Mouse (Mus musculus) urinary bladder, postnatal 36 days (tissue): ENCODE measurements around the gene Kcnh7.

Experiments used
- DNase-seq, 2 experiments: peaks; one replicate each; pipeline ENCODE4 v3.0.0; 2022; ENCODE audit warnings: low spot score in 2 of 2, mixed read lengths in 1 of 2

Gene Kcnh7

DNA sequence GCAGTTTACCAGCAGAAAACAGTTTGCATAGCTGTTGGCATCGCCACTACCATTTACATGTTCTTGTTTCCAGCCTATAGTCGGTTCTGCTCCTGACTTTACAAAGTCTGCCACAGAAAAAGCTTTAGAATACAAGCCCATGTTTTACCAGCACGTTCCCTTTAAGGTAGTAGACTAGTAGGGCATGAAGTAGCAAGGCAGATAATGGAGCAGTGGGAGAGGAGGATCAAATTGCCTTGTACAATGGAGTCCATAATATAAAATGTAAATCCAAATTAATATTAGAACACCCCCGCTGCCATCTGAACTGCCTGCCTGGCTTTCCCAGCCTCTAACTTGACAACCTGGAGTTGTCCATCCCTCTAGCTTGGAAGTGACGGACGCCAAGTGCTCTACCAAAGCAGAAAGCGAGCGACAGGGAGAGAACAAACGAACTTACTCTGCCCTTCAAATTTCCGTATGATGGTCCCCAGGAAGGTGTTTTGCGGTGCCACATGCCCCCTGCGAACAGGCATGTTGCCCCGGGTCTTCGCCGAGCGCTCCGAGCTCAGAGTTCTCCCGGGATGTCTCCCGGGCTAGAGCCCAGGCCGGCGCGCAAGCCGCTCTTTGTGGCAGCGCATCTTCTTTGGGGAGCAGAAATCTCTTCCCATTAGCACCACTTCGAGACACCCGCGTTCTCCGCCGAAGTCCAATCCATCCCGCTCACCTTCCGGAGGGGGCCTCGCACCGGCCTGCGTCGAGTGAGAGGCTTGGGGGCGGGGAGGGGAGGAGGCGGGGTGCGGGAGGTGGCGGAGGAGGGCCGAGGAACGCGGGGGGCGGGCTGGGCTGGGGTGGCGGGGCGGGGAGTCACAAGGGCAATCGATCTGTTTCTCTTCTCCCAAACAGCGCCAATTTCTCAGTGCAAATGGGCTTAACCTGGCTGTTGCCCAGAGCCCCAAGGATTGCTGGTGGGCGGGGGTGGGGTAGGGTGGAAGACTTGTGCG is at the start of gene Kcnh7:
TSS of gene Kcnh7 (minus strand) at position 725 of the 983 bp plus-strand sequence.
- no peak for DNase-seq

DNA sequence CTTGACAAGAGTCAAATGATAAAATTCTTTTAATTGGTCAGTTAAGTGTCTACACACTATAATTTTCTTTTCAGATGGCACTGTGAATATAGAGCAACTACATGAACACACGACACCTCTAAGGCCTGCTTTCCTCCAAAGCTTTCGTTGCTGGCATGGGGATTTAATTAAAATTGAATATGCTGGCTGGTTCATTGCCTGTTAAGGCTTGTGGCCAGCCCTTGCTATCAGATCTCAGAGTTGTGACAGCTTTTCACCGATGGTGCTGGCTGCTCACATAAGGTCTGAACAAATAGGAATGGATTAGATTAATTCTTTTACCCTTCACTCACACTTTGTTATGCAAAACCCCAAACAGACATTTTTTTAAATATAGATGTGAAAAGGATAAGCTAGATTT is 23.3 kb upstream of the Kcnh7 start:
- DNase-seq: no peak

DNA sequence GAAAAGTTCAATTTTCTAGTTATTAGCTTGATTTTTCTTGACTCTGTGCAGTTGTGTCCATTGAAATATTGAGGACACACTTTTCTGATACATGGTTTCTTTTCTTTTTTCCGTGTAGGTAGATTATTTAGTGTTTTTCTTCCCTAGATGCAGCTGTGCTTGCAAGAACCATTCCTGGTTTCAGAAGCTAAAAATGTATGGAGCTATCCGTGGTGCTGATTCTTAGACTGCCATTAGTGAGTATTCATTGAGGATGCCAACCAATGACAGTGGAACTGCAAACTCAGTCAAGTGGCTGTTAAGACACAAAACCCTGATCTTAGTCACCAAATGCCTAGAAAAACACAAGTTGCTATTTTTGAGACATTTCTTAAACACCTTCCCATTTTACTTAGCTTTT is 1.9 kb upstream of the Kcnh7 start:
- DNase-seq: no peak

DNA sequence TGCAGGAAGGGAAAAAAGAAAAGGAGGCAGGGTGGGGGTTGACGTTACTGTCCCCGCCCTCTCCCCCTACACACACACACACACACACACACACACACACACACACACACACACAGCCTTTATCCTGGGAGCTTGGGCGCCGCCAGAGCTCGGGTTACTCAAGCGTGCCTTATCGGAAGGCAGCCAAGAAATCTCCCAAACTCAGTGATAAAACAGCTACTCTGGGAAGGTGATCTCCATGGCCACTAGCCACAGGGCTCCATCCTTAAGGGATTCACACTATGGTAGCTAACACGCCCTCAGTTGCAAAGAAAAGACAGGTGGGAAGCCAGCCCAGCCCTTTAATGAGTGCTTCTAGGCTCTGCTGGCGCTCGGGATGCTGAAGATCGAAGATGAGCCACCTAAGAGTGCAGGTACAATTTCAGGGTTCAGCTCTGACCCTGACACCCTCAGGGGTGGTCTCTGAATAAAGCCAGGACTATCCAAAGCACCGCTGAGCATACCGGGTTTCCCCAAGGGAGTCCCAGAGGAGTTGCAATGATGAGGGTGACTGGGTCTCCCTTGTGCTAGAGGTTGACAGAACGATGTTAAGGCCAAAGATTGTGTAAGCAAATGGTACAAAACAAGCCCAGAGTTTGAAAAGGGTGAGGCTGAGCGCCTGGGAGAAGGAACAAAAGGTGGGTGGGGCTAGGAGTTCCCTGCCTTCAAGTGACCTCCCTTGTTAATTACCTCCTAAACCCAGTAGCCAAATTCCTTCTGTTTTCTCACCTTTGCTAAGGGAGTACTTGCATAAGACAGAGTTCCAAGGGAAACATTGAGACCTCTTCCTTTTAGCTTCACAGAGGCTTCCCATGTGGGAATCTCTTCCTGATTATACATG is 704 bp upstream of the Kcnh7 start:
- DNase-seq: no peak

DNA sequence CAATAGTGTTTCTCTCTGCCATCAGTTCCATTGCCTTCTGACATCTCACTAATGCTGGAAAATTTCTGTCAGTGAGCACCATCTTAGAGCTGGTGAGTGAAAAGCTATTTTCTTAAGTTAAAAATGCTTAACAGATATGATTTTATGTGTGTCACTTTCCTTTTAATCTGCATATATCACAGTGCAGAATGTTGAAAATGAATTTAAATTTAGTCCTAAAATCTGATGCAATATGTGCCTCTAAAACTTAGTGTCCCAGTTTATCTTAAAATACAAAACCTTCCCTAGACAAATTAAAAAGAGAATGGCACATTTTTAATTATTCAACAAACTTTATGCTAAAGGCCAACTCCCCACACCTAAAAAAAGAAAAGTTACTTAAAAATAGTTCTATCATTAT is 30.4 kb downstream of the Kcnh7 start:
- DNase-seq: no peak

- no peak for DNase-seq
These were observed 56.1 kb downstream of the Kcnh7 start for GRCm38 (mm10) chr2:63127762-63128516.

DNA sequence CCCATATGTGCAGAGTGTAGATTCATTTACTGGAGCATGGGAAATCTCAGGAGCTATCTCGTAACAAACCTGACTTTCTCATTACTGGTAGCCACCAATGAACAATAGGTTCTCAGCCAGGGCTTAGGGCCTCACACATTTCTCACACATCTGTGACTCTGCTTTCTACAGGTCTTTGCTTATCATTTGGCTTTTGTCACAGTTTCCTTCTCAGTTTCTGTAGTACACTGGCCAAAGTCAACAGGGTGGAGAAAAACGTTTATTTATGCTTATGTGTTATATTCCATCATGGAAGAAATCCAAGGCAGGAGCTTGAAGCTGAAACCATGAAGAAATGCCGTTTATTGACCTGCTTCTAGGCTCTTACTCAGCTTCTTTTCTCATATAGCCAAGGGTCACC is 63.8 kb downstream of the Kcnh7 start:
- no peak for DNase-seq

DNA sequence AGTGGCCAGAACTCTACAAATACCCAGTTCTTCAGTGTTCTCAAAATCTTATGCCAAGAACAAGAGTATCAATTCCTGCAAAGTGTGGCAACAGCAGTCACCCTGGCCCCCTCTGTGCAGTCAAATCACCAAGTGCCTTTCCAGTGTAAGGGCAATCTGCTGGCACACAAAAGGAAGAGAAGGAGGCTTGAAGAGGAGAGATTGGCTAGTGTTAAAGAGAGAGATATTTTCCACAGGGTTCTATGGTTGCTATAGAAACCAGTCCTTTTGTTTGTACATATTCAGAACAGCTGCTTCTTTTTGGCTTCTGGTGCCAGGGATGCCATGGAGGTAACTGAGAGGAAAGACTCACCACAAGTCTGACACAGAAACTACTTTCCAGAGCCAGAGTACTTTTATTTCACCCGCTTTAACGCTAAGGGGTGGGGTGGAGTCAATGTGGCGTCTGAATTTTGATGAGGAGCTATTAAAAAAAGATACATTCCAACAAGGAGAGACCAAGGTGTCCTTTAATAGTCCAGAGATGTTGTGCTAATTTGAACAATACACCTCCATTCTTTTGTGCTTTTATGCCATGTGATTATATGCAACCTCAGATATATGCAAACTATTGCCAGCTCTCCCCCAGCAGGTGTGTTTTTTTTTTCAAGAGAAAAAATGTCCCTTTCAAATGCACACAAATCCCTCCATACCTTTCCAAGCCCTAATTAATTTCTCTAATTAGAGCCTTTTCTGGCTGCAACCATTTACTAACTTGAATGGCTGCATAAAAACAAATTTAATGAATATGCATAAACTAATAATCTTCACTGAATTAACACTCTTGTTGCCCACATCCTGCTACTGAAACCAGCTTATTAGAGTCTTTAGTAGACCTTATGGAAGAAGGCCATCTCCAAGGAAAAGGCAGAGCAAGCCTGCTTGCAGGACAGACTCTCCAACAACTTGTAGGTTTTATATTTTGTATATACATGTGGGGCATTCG is 66.6 kb downstream of the Kcnh7 start:
- DNase-seq: no peak

- no peak for DNase-seq
These were observed 78.1 kb downstream of the Kcnh7 start for GRCm38 (mm10) chr2:63105971-63106370.

GRCm38 (mm10) chr2:63099676-63100075 is 84.4 kb downstream of the Kcnh7 start:
- no peak for DNase-seq

DNA sequence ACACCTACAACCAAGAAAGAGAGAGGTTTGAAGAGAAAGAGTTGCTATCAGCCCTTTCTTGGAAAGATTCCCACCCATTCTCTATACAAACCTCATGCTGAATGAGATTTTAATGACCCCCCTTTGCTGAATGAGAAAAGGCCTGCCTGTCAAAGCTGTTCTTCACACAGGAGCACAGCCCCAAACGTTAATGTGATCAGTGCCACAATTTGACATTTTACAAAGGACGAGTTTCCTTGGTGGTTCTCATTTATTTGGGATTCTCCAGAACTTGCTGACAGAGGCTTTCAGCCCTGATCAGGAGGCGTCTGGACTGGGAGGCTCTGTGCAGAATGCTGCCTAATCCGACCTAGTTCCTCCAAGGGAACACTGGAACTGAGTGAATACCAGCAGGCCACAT is 92.3 kb downstream of the Kcnh7 start:
- no peak for DNase-seq

DNA sequence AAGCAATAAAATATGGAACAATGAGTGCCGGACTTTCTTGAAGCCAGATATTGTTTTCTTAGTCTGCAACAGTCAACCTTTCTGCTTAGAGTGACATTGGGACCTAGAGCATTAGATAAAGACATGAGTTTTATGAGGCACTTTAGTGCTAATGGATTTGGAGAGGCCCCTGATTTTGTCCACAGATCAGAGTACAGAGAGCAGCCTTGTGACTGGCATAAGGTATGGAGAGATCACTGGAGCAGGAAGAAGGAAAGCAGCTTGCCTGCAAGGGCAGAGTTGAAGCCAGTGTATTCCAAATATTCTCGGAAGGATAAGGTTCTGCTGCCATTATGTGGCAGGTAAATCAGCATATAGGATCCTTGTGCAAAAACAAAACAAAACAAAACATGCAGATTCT is 93.6 kb downstream of the Kcnh7 start:
- no peak for DNase-seq

DNA sequence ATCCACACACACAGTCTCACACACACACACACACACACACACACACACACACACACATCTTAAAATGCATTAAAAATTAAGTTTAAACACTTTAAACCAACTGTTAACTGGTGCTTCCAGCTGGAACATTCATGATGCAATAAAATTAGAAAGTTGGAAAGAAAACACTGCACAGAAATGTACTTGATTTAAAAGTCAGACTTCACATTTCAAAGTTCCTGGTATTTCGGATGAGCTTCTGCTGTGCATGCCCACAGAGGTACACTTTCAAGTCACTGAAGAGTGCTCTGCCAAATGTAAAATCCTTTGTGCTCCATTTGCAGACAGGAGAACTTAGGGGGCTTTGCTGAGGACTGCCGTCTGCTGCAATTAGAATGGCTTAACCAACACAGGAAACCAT is 125.7 kb downstream of the Kcnh7 start:
- no peak for DNase-seq

- DNase-seq: no peak
These were observed 134.2 kb downstream of the Kcnh7 start for GRCm38 (mm10) chr2:63049884-63050283.

DNA sequence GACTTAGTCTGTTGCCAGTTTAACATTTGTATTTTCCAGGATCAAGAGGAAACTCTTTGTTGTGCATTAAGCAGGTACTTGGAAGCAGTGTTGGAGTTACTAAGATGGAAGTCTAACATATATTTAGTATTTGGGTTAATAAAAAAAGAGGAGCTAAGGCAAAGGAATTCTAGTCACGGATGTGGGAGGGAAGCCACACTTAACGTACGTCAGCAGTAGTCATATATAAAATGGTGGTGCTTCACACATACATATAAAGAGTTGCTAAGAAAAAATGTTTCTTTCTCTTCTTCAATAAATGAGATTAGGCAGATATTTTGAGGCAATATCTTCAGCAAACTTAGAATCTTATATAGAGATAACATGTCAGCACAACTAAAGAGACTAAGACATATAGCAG is 144.4 kb downstream of the Kcnh7 start:
- no peak for DNase-seq

DNA sequence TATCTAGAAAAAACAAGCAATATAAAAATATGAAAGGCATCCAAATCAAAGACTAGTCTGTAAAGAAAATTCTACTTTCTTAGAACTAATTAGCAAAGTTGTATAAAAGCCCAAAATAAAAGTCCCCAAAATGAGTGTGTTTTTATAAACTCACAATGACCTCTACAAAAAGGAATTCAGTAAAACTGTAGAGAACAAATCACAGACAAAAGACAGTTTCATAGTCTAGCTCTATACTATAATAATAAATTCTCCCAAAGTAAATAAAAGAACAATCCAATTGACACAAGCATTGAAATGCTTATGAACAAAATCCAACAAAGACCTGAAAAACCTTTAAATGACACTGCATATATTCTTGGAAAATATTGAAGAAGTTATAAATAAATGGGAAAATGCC is 169.2 kb downstream of the Kcnh7 start:
- DNase-seq: no peak

- DNase-seq: no peak
These were observed 174.9 kb downstream of the Kcnh7 start for GRCm38 (mm10) chr2:63009141-63009540.

GRCm38 (mm10) chr2:63002784-63003183 is 181.3 kb downstream of the Kcnh7 start:
- no peak for DNase-seq

DNA sequence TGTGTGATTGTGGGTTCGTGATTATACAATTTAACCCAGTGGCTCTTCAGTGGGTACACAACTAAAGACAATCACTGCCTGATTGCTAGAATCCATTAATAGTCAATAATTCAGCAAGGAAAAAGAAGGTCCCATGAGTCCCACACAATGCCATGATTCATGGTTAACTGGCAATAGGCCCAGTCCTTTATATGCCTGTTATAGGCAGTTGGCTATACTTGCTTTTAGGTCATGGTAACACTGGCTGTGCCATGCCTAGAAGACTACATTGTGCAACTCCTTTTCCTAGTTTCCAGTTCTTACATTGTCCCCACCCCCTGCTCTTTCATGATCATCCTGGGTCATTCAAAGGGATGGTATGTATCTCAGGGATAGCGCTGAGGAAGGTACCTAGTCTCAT is 186.4 kb downstream of the Kcnh7 start:
- no peak for DNase-seq

DNA sequence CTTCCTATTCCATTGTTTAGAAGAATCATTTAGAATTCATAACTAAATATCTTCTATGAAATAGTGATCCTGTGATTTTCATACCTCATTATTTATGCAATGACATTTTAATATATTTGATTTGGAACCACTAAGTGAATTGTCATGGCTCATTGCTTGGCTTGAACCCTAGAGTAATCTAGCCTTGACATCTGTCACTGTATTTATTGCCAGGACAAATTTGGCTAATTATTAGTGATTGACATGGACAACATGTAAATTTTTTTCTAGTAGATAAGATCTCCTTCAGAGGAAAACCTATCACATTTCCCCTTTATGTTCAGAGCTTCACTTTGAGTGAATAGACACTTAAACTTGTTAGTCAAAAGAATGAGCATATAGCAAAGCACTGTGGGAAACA is 195.5 kb downstream of the Kcnh7 start:
- no peak for DNase-seq

DNA sequence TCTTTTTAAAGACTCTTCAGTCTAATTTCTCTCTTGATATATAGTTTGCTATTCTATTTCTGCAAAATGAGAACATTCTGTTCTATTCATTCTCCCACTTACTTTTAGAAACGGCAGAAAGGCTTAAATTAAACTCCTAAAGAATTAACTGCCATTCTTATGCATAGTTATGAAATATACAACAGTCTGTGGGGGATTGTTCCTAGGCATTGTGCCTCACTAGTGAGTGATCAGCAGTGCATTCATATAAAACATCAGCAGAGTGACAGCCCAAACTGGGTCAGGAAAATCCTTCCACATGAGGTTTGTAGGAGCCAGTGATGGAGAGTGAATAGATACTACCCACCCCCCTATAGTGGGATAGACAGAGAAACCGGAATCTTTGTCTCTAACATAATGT is 200.2 kb downstream of the Kcnh7 start:
- no peak for DNase-seq
